Mouse (Mus musculus): ENCODE results near the gene Aym1. TPM values are rescaled to one million over a fixed set of nuclear protein-coding genes. Genes with fewer than 3 reads are reported as not detected.
"Not testable (repeated sequence)": the region's sequence is repeated elsewhere in the genome, so short reads cannot be mapped to it uniquely, and the experiment has no call there.

Aym1 gene
- polyA plus RNA-seq, 1 experiment, result 0.25 TPM

- TF ChIP-seq CTCF (IDR thresholded peaks at IDR 0.05; ENCODE audit: extremely low read depth, insufficient read depth, low read length) (no peak), POLR2A (IDR thresholded peaks at IDR 0.05; ENCODE audit: extremely low read depth, insufficient read depth, low read length) (no peak)
- Histone ChIP-seq H3K4me3 (ENCODE audit: insufficient read depth, low read length) (no peak overlapping the region), H3K27ac (ENCODE audit: insufficient read depth, low read length) (no peak overlapping the region), H3K4me1 (ENCODE audit: control insufficient read depth, insufficient read depth, low read length) (no peaks in the 10 kb centered on the region)
Observed at GRCm38 (mm10) chr5:113349810-113350209, 7.3 kb upstream of the Aym1 start.

GRCm38 (mm10) chr5:113351768-113352167, 5.3 kb upstream of the Aym1 start:
- Histone ChIP-seq H3K27ac (ENCODE audit: insufficient read depth, low read length) (no peak overlapping the region), H3K4me3 (ENCODE audit: insufficient read depth, low read length) (no peak overlapping the region), H3K4me1 (ENCODE audit: control insufficient read depth, insufficient read depth, low read length) (no peaks in the 10 kb centered on the region)
- TF ChIP-seq POLR2A (IDR thresholded peaks at IDR 0.05; ENCODE audit: extremely low read depth, insufficient read depth, low read length), result no peak

DNA sequence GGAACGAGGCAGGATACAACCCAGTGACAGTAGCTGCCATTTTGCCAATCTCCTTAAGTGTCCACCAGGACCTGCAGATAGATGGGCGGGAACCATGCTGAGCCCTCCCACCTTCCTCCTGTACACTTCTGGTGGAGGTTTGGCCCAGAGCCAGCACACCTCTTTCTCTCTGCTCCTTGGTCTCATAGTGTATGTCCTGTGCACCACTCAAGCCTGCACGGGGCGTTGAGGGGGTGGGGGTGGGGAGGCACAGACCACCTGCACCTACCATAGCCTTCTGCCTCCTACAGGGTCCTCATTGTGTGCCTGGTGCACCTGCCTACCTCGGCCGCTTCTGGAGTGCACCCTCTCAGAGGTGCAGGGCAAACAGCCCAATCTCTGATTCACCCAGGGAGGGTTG, 4.5 kb upstream of the Aym1 start:
- no peak overlapping the region for H3K27ac ChIP-seq (ENCODE audit: insufficient read depth, low read length)

GRCm38 (mm10) chr5:113354311-113354710, 2.8 kb upstream of the Aym1 start:
- Histone ChIP-seq H3K27ac (ENCODE audit: insufficient read depth, low read length) (no peak overlapping the region), H3K4me3 (ENCODE audit: insufficient read depth, low read length) (no peak overlapping the region), H3K4me1 (ENCODE audit: control insufficient read depth, insufficient read depth, low read length) (no peaks in the 10 kb centered on the region)
- TF ChIP-seq CTCF (IDR thresholded peaks at IDR 0.05; ENCODE audit: extremely low read depth, insufficient read depth, low read length) (no peak), POLR2A (IDR thresholded peaks at IDR 0.05; ENCODE audit: extremely low read depth, insufficient read depth, low read length) (peak; percentile 26; the same call in 1 of the 2 replicates)

More for the DNA sequence above, 4.5 kb upstream of the Aym1 start:
- Histone ChIP-seq H3K4me1 (ENCODE audit: control insufficient read depth, insufficient read depth, low read length) (no peaks in the 10 kb centered on the region), H3K4me3 (ENCODE audit: insufficient read depth, low read length) (no peak overlapping the region)
- TF ChIP-seq CTCF (IDR thresholded peaks at IDR 0.05; ENCODE audit: extremely low read depth, insufficient read depth, low read length) (no peak), POLR2A (IDR thresholded peaks at IDR 0.05; ENCODE audit: extremely low read depth, insufficient read depth, low read length) (no peak)

- Histone ChIP-seq H3K27ac (ENCODE audit: insufficient read depth, low read length) (no peak overlapping the region), H3K4me3 (ENCODE audit: insufficient read depth, low read length) (no peak overlapping the region), H3K4me1 (ENCODE audit: control insufficient read depth, insufficient read depth, low read length) (no peaks in the 10 kb centered on the region)
- no peak for TF ChIP-seq CTCF (IDR thresholded peaks at IDR 0.05; ENCODE audit: extremely low read depth, insufficient read depth, low read length)
- no peak for TF ChIP-seq POLR2A (IDR thresholded peaks at IDR 0.05; ENCODE audit: extremely low read depth, insufficient read depth, low read length)
Observed at GRCm38 (mm10) chr5:113357656-113358055, 562 bp downstream of the Aym1 start.

DNA sequence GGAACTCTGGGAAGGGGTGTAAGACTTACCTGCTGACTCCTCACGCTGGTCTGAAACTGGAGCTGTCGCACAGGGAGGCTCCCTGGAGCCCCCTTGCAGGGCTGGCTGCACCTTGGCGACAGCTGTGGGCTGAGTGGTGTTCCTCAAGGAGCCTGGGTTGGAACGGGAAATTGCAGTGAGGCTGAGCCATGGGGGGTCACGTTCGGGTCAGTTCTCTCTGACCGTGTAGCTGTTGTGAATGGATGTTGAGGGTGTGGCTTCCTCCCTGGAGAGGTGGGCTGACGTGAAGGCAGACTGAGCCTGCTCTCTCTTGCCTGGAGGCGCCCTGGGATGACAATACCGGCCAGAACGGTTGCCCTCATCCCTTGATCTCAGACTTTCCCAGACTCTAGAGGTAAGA, 1.7 kb downstream of the Aym1 start:
- no peak overlapping the region for H3K27ac ChIP-seq (ENCODE audit: insufficient read depth, low read length)
- H3K4me1 ChIP-seq (ENCODE audit: control insufficient read depth, insufficient read depth, low read length), result no peaks in the 10 kb centered on the region
- H3K4me3 ChIP-seq (ENCODE audit: insufficient read depth, low read length), result no peak overlapping the region
- TF ChIP-seq POLR2A (IDR thresholded peaks at IDR 0.05; ENCODE audit: extremely low read depth, insufficient read depth, low read length) (no peak), CTCF (IDR thresholded peaks at IDR 0.05; ENCODE audit: extremely low read depth, insufficient read depth, low read length) (no peak)

- Histone ChIP-seq H3K27ac (ENCODE audit: insufficient read depth, low read length) (no peak overlapping the region), H3K4me1 (ENCODE audit: control insufficient read depth, insufficient read depth, low read length) (no peaks in the 10 kb centered on the region), H3K4me3 (ENCODE audit: insufficient read depth, low read length) (no peak overlapping the region)
- TF ChIP-seq POLR2A (IDR thresholded peaks at IDR 0.05; ENCODE audit: extremely low read depth, insufficient read depth, low read length) (no peak), CTCF (IDR thresholded peaks at IDR 0.05; ENCODE audit: extremely low read depth, insufficient read depth, low read length) (no peak)
Observed at GRCm38 (mm10) chr5:113361283-113361682, 4.2 kb downstream of the Aym1 start.

DNA sequence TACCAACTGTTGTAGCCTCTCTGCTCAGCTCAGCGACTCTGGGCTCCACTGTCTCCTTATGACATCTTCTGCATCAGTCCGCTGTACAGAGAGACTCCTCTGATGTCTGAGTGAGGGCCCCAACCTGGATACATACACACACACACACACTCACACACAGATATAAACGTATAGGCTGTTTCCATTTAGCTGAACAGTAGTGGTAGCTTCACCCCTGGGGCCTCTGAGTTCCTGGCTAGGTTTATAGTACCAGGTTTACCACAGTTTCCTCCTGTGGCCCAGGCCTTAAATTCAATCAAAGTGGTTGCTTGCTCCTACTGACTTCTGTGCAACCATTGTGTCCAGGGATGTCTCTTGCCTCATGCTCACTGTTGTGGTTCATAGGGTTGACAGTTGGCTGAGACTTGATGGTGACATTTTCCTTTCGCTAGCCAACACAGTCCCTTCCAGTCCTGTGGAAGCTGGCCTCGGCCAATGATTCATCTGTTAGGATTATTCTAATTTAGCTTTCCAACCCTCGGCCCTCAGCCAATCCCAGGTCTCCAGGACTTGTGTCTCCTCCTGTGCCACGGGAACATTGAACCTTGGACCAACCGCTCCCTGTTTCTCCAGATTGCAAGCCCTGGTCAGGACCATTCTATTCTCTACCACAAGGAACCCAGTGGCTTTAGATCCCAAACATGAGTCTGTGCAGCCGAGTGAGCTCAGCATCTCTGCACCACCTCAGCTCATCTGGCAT, 5.3 kb downstream of the Aym1 start:
- TF ChIP-seq CTCF (IDR thresholded peaks at IDR 0.05; ENCODE audit: extremely low read depth, insufficient read depth, low read length), result no peak
- TF ChIP-seq POLR2A (IDR thresholded peaks at IDR 0.05; ENCODE audit: extremely low read depth, insufficient read depth, low read length), result no peak
- no peaks in the 10 kb centered on the region for H3K4me1 ChIP-seq (ENCODE audit: control insufficient read depth, insufficient read depth, low read length)
- no peak overlapping the region for H3K27ac ChIP-seq (ENCODE audit: insufficient read depth, low read length)
- H3K4me3 ChIP-seq (ENCODE audit: insufficient read depth, low read length), result no peak overlapping the region

DNA sequence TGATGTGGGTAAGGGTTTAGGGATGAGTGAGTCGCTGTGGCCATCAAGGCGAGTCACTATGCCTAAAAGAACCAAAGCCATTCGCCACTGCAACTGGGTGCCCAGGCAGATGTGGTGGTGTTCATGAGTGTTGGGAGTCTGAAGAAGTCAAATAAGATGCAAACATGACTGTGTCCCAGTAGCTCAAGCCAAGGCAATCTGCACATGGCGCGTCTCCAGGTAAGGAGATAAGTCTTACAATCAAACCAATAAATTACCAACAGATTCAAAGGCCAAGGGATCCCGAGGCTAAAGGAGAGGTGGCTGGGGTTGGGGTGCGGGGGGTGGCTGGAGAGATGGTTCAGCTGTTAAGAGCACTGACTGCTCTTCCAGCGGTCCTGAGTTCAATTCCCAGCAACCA, 6.1 kb downstream of the Aym1 start:
- no peak overlapping the region for H3K4me3 ChIP-seq (ENCODE audit: insufficient read depth, low read length)
- TF ChIP-seq POLR2A (IDR thresholded peaks at IDR 0.05; ENCODE audit: extremely low read depth, insufficient read depth, low read length), result no peak
- no peak for TF ChIP-seq CTCF (IDR thresholded peaks at IDR 0.05; ENCODE audit: extremely low read depth, insufficient read depth, low read length)
- H3K27ac ChIP-seq (ENCODE audit: insufficient read depth, low read length), result no peak overlapping the region
- H3K4me1 ChIP-seq (ENCODE audit: control insufficient read depth, insufficient read depth, low read length), result no peaks in the 10 kb centered on the region

DNA sequence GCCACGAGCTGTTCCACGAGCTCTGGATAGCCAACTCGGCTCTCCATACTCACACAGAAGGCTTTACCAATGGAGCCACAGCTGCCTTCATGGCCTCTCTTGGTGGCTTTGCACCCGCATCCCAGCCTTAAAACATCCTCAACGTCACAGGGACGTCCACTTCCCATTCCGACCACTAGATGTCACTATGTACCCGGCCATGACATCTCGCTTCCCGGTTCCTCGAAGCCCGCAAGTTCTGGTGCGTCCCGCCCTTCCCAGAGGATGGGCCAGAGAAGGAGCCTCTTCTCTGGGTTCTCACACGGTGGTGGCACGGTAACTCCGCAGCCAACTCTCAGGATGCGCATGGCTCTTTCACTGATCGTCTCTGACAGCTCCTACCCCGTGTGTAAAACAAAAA, 8.8 kb downstream of the Aym1 start:
- Histone ChIP-seq H3K27ac (ENCODE audit: insufficient read depth, low read length) (no peak overlapping the region), H3K4me3 (ENCODE audit: insufficient read depth, low read length) (no peak overlapping the region), H3K4me1 (ENCODE audit: control insufficient read depth, insufficient read depth, low read length) (no peaks in the 10 kb centered on the region)
- TF ChIP-seq CTCF (IDR thresholded peaks at IDR 0.05; ENCODE audit: extremely low read depth, insufficient read depth, low read length), result peak; percentile 98
- TF ChIP-seq POLR2A (IDR thresholded peaks at IDR 0.05; ENCODE audit: extremely low read depth, insufficient read depth, low read length), result no peak

DNA sequence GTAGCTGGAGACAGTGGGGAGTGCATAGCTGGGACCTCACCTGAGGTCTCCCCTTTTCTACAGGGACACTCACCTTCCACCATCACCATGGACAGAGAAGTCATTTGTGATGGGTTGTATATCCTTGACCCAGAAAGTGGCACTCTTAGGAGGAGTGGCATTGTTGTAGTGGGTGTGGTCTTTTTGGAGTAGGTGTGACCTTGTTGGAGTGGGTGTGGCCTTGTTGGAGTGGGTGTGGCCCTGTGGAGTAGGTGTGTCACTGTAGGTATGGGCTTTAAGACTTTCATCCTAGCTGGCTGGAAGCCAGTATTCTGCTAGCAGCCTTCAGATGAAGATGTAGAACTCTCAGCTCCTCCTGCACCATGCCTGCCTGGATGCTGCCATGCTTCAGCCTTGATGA, 10.6 kb downstream of the Aym1 start:
- not testable (repeated sequence) for H3K4me3 ChIP-seq (ENCODE audit: insufficient read depth, low read length); H3K4me1 ChIP-seq (ENCODE audit: control insufficient read depth, insufficient read depth, low read length); H3K27ac ChIP-seq (ENCODE audit: insufficient read depth, low read length)

All from cortical plate, adult 2 months (tissue).